Mouse (Mus musculus): ENCODE data around the gene Cmpk1. TPM values are rescaled to one million over a fixed set of nuclear protein-coding genes. Genes with fewer than 3 reads are reported as not detected.

Cmpk1 gene
- polyA plus RNA-seq, 1 experiment = 137 TPM

DNA sequence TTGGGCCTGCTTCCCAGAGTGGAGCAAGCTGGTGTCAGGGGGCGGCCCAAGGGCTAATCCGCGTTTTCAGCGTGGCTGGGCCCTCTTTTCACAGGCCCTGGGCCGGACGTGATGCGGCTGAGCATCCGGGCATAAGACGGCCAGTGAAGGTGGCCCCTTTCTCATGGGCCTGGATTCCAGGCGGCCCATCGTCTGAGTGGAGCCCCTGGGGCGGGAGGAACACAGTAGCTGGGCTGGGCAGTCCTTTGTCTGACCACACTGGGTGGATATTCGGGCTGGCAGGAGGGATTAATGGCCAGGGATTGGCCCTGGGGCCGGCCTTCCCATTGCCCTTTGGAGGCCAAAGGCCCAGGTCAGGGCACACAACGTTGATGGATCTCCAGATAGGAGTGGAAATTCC, 57.9 kb downstream of the Cmpk1 start:
- H3K4me1 ChIP-seq (ENCODE audit: control insufficient read depth, insufficient read depth, insufficient read length, low read length) = no peaks in the 10 kb centered on the region
- H3K27ac ChIP-seq (replicated peaks; ENCODE audit: low read depth, low read length) = no peak overlapping the region
- H3K4me3 ChIP-seq (ENCODE audit: insufficient read depth, low read depth, low read length) = no peak overlapping the region

DNA sequence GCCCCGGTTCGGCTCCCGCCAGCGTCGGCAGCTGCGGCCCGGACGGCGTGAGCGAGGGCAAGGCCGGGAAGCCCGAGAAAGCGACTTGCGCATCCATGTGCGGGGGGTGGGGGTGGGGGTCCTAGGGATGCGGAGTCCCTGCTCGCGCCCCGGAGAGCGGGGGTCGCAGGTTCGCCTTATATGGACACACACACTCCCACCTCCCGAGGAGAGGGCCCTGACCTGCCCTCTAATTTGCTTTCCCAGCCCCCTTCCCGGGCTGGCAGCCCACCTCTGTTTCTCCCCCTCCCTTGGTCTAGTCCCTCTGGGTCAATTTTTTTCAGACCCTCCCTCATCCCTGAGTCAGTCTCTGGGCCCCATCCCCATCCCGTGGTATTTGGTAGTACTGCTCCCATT, 61.1 kb downstream of the Cmpk1 start, which contains the start of gene Foxe3:
Gene Foxe3, minus strand, starts transcription at position 97 of the 396 bp plus-strand sequence.
- H3K4me1 ChIP-seq (ENCODE audit: control insufficient read depth, insufficient read depth, insufficient read length, low read length) = no peaks in the 10 kb centered on the region
- H3K4me3 ChIP-seq (ENCODE audit: insufficient read depth, low read depth, low read length) = peak within 1 kb of the TSS; percentile 41
- H3K27ac ChIP-seq (replicated peaks; ENCODE audit: low read depth, low read length) = no peak within 1 kb of the TSS

DNA sequence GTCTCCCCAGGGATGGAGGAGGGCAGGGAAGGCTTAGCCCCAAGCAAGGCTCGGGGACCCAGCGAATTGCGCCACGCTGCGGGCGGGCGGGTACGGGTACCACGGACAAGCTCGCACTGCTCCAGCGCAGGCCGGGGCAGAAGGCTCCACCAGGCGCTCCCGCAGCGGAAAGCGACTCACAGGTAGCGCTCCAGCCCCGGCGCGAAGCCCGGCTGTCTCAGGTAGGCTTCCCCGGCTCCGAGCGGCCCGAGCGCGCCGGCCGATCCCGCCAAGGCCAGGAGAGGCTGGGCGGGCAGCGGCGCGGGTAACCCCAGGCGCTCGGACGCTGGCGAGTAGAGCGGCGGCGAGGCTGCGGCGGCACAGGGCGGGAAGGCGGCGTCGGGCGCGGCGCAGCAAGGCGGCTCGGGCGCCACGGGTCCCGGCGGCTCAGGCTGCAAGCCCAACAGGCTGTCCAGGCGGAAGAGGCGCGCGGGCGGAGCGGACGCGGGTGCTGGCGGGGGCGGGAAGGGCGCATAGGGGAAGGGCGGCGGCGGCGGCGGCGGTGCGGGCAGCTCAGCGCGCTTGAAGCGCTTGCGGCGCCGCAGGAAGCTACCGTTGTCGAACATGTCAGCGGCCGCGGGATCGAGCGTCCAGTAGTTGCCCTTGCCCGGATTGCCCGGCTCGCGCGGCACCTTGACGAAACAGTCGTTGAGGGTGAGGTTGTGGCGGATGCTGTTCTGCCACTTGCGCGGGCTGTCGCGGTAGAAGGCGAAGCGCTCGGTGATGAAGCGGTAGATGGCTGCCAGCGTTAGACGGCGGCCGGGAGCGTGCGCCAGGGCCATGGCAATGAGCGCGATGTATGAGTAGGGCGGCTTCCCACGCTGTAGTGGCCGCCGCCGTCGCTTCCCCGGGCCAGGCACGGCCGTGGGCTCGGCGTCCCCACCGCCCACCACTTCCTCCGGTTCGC, 61.8 kb downstream of the Cmpk1 start:
- Histone ChIP-seq H3K27ac (replicated peaks; ENCODE audit: low read depth, low read length) (no peak overlapping the region), H3K4me3 (ENCODE audit: insufficient read depth, low read depth, low read length) (peak overlapping the region; percentile 41), H3K4me1 (ENCODE audit: control insufficient read depth, insufficient read depth, insufficient read length, low read length) (no peaks in the 10 kb centered on the region)

DNA sequence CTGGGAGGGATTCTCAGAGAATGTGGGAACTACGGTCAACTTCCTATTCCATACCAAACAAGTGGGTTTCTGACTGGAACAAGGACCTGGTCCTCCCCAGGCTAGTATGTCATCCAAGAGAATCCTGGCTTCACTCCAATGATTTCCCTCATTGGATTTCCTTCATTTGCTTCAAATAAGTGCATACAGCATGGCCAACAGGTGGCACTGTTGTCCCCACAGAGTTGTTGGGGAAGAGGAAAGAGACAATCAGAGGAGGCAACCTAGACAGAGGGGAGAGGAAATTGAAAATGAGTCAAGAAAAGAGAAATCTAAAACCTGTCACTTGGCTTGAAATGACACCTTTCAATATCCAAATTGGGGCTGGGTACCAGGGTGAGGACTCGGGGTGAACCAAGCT, 70.0 kb downstream of the Cmpk1 start:
- H3K27ac ChIP-seq (replicated peaks; ENCODE audit: low read depth, low read length) = no peak overlapping the region
- H3K4me3 ChIP-seq (ENCODE audit: insufficient read depth, low read depth, low read length) = no peak overlapping the region
- H3K4me1 ChIP-seq (ENCODE audit: control insufficient read depth, insufficient read depth, insufficient read length, low read length) = no peaks in the 10 kb centered on the region

DNA sequence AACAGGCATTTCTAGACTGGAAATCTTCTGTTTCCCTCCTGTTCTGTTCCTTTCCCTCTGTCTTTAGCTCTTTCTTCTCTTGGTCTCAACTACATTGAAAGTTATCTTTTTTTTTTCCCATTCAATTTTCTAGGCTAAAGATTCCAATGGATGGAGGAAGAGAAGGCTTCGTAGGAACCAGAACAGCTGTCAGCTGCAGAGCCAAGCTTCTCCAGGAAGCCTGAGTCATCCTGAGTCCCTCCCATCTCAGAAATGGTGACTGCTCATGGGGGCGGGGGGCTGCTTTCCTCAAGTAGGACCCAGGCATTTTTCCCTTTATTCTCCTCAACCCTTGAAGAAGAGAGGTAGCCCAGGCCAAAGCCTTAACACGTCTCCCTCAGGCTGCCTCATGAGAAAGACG, 71.0 kb downstream of the Cmpk1 start:
- H3K4me3 ChIP-seq (ENCODE audit: insufficient read depth, low read depth, low read length) = no peak overlapping the region
- H3K27ac ChIP-seq (replicated peaks; ENCODE audit: low read depth, low read length) = no peak overlapping the region
- H3K4me1 ChIP-seq (ENCODE audit: control insufficient read depth, insufficient read depth, insufficient read length, low read length) = no peaks in the 10 kb centered on the region

- Histone ChIP-seq H3K4me3 (ENCODE audit: insufficient read depth, low read depth, low read length) (no peak overlapping the region), H3K27ac (replicated peaks; ENCODE audit: low read depth, low read length) (no peak overlapping the region), H3K4me1 (ENCODE audit: control insufficient read depth, insufficient read depth, insufficient read length, low read length) (no peaks in the 10 kb centered on the region)
These were observed 73.5 kb downstream of the Cmpk1 start for GRCm38 (mm10) chr4:114913594-114913962.

DNA sequence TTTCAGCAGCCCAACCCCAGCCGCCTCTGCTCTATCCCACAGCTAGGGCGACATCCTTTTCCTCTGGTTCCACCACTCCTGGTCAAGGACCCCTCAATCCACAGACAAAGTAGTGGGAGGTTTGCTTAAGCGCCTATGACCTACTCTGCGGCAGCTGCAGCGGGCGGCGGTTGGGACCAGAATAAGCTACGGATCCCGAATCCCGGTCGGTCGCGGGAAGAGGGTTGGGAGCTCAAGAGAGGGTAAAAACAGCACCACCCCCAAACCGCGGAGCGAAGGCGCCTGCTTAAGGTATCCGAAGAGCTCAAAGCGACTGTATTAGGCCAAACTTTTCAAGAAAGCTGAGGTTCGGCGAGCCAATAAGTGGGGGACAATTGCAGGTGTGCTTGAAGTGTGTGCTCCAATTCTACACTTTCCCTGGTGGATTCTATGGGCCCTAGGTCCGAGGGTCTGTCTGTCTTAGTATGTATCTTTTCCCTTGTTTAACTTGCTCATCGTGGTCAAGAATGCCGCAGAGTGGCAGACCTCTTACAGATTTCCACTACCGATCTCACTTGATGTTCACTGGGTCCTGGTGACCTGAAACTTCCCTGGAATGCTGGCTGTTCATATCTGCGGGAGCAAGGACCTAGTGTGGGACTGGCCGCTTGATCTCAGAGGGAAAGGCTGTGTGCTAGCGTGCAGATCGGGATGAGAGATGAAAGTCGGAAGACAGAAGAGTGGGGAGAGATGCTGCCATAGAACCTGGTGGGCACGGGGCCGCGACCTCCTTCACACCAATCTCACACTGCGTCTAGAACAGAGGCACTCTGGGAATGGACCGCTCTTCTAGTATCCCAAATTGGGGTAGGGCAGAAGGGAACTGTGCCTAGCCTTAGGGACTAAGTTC, 74.1 kb downstream of the Cmpk1 start:
- no peaks in the 10 kb centered on the region for H3K4me1 ChIP-seq (ENCODE audit: control insufficient read depth, insufficient read depth, insufficient read length, low read length)
- H3K4me3 ChIP-seq (ENCODE audit: insufficient read depth, low read depth, low read length) = no peak overlapping the region
- no peak overlapping the region for H3K27ac ChIP-seq (replicated peaks; ENCODE audit: low read depth, low read length)

- Histone ChIP-seq H3K4me1 (ENCODE audit: control insufficient read depth, insufficient read depth, insufficient read length, low read length) (no peaks in the 10 kb centered on the region), H3K4me3 (ENCODE audit: insufficient read depth, low read depth, low read length) (peak overlapping the region; percentile 69), H3K27ac (replicated peaks; ENCODE audit: low read depth, low read length) (no peak overlapping the region)
These were observed 77.2 kb downstream of the Cmpk1 start for GRCm38 (mm10) chr4:114909602-114910484.

Other genes with a start within 250 kb of the Cmpk1 start
- gene Gm12830, start 165.5 kb downstream of the Cmpk1 start, polyA plus RNA-seq (2012; ENCODE audit: insufficient read depth, insufficient read length, missing spikeins) = not detected in 2 replicates
- gene Foxd2, start 78.4 kb downstream of the Cmpk1 start, polyA plus RNA-seq (2012; ENCODE audit: insufficient read depth, insufficient read length, missing spikeins) = not detected in 2 replicates
- not detected in 2 replicates for gene Foxe3, start 61.2 kb downstream of the Cmpk1 start, polyA plus RNA-seq (2012; ENCODE audit: insufficient read depth, insufficient read length, missing spikeins)
- 0.52 TPM in 1 of 2 replicates, not detected in the other for gene Stil, start 12.9 kb upstream of the Cmpk1 start, polyA plus RNA-seq (2012; ENCODE audit: insufficient read depth, insufficient read length, missing spikeins)
- gene Tal1, start 69.2 kb upstream of the Cmpk1 start, polyA plus RNA-seq (2012; ENCODE audit: insufficient read depth, insufficient read length, missing spikeins) = 0.71 and 1.1 TPM in 2 replicates
- gene Pdzk1ip1, start 101.5 kb upstream of the Cmpk1 start, polyA plus RNA-seq (2012; ENCODE audit: insufficient read depth, insufficient read length, missing spikeins) = 1.3 TPM in 1 of 2 replicates, not detected in the other
- not detected in 2 replicates for gene Cyp4x1, start 147.0 kb upstream of the Cmpk1 start, polyA plus RNA-seq (2012; ENCODE audit: insufficient read depth, insufficient read length, missing spikeins)